Mouse (Mus musculus) cerebellum, adult 2 months (tissue): ENCODE measurements around the gene Ccdc146. TPM values are rescaled to one million over a fixed set of nuclear protein-coding genes. Genes with fewer than 3 reads are reported as not detected.
"Not testable (repeated sequence)": the region's sequence is repeated elsewhere in the genome, so short reads cannot be mapped to it uniquely, and the experiment has no call there.

Source experiments
- DNase-seq, 2 experiments: peaks; one replicate each; pipeline ENCODE4 v3.0.0; 2021
- H3K27ac ChIP-seq: fragments of 200-500 bp; 2 replicates; pipeline ENCODE4 v1.5.1; 2012; ENCODE audit warnings: low read length, control low read depth, inconsistent platforms; ENCODE audit not compliant: insufficient read depth
- H3K27me3 ChIP-seq: fragments of 200-500 bp; 2 replicates; pipeline ENCODE4 v1.6.1; 2012; ENCODE audit warnings: inconsistent platforms, mild to moderate bottlenecking, low read length, moderate library complexity; ENCODE audit not compliant: control insufficient read depth, insufficient read depth
- H3K4me1 ChIP-seq: fragments of 200-500 bp; 2 replicates; pipeline ENCODE4 v1.6.1; 2011; ENCODE audit warnings: low read length; ENCODE audit not compliant: control insufficient read depth, insufficient read depth
- H3K4me3 ChIP-seq: fragments of 200-500 bp; replicated peaks from 2 replicates; pipeline ENCODE3; 2011; ENCODE audit warnings: mild to moderate bottlenecking, low read depth, low read length, control low read depth; ENCODE audit not compliant: insufficient read depth
- CTCF ChIP-seq: fragments of 200-500 bp; IDR thresholded peaks from 2 replicates; pipeline ENCODE4 v1.5.1; 2011; ENCODE audit warnings: low read depth, mild to moderate bottlenecking, control low read depth, low read length, moderate library complexity, borderline replicate concordance; ENCODE audit not compliant: insufficient read depth
- POLR2A ChIP-seq: fragments of 200-500 bp; IDR thresholded peaks from 2 replicates; pipeline ENCODE4 v1.6.1; 2011; ENCODE audit warnings: low read length, control low read depth, borderline replicate concordance; ENCODE audit not compliant: insufficient read depth
- WGBS: fragments of 180-500 bp; shearing (Covaris S2); methylation state at CpG from one replicate; pipeline ENCODE4 v1.1.7; 2018; 5-methylcytosine and 5-hydroxymethylcytosine counted together
- polyA plus RNA-seq: library from polyadenylated mRNA; depleted of rRNA; stranded (reverse); fragments of >200 nt; gene quantifications from 2 replicates; pipeline ENCODE4 v1.2.3, GENCODE M21; 2012

The Ccdc146 gene
- polyA plus RNA-seq, 1 experiment, result 0.33 TPM

- TF ChIP-seq POLR2A (no peak), CTCF (no peak)
- WGBS, result 87% methylated on average over 7 of the region's 7 CpGs
- no peaks in the 10 kb centered on the region for H3K4me1 ChIP-seq
- no peak overlapping the region for H3K27ac ChIP-seq
- DNase-seq, result no peak
- H3K27me3 ChIP-seq, result no peaks in the 10 kb centered on the region
- no peak overlapping the region for H3K4me3 ChIP-seq
Observed at GRCm38 (mm10) chr5:21348366-21348765, 76.1 kb downstream of the Ccdc146 start.

- DNase-seq, H3K27ac ChIP-seq, H3K4me3 ChIP-seq, H3K27me3 ChIP-seq, H3K4me1 ChIP-seq: not testable (repeated sequence)
Observed at GRCm38 (mm10) chr5:21342265-21342664, 82.2 kb downstream of the Ccdc146 start.

GRCm38 (mm10) chr5:21332119-21332518 is 92.4 kb downstream of the Ccdc146 start:
- Histone ChIP-seq H3K4me1 (no peaks in the 10 kb centered on the region; the same call in 1 of the 2 replicates), H3K4me3 (no peak overlapping the region), H3K27ac (no peak overlapping the region), H3K27me3 (no peaks in the 10 kb centered on the region)
- TF ChIP-seq POLR2A (no peak), CTCF (no peak)
- 84% methylated on average over 1 of the region's 1 CpGs for WGBS
- DNase-seq, result no peak

DNA sequence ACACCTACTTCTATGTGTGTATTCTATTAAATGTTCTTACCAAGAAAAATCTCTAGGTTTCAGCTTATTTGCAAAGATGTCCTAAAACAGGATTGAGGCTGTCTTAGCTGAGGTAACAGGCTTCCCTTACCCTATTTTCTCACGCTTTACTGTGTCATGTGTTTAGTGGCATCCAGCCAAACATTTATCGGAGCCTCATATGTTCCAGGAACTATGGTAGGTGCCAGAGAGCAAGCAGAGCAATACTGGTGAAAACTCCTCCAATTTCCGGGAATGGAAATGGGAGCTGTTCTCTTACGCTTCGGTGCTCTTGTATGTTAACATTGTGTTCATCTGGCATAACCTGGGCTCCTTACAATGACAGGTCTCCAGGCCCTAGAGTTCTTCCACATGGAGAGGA is 92.8 kb downstream of the Ccdc146 start:
- no peak overlapping the region for H3K4me3 ChIP-seq
- H3K27ac ChIP-seq, result no peak overlapping the region
- TF ChIP-seq POLR2A (no peak), CTCF (no peak)
- H3K4me1 ChIP-seq, result no peaks in the 10 kb centered on the region; the same call in 1 of the 2 replicates
- H3K27me3 ChIP-seq, result no peaks in the 10 kb centered on the region
- WGBS, result 32% methylated on average over 5 of the region's 5 CpGs
- DNase-seq, result no peak

DNA sequence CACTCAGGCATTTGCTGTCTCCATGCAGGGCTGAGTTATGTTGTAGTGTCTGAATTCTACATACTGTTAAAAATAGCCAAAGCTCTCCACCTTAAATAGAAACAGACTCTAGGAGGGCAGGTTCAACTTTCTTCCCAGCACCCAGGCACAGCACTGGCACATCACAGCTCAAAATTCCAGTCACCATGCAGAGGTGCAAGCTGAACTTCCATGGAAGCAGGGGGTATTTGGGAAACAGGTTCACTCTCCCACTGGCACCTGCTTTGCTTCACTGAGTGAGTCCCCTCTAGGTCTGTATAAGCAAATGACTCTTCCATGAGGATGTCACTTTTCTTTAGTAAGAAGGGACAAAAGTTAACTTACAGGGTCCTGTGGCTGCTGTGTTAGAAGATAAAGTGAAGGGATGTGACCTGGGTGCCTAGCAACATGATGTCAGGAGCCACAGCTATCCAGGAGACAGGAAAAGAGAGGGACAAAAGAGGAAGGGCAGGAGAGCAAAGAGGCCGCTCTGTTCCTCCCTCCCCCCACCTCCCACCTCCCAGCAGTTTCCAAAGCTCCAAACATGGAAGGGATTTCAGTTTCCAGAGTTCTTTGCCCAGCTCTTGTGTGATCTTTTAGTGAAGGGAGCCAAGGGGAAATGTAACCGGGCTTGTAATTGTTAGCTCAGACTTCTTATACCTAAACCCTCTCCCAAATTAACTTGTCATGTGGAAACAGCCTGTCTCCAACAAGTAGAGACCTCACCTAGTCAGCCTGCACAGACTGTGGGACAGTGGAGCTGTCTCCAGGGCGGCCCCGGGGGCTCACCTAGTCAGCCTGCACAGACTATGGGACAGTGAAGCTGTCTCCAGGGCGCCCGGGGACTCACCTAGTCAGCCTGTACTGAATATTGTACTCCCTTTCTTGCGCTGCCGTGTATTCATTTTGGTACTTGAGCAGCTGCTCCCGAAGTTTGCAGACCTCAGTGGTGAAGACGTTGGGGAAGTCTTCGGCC is 94.5 kb downstream of the Ccdc146 start:
- Histone ChIP-seq H3K4me1 (no peaks in the 10 kb centered on the region; the same call in 1 of the 2 replicates), H3K27ac (no peak overlapping the region), H3K4me3 (no peak overlapping the region), H3K27me3 (no peaks in the 10 kb centered on the region)
- 39% methylated on average over 11 of the region's 11 CpGs for WGBS
- no peak for TF ChIP-seq POLR2A
- no peak for TF ChIP-seq CTCF
- no peak for DNase-seq

DNA sequence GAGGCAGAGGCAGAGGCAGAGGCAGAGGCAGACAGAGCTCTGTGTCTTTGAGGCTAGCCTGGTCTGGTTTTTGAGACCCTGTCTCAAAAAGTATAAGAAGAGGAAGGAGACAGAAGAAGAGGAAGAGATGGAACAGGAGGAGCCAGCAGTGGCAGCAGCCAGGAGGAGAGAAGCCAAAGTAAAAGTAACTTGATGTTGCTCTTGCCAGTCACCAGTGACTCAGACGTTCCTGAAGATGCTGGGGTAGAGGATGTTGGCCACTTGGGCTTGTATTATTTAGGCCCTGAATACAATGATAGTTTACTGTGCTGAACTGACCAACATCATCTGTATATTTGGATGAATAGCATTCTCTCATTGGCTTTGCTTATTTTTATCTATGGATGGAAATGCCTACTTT is 95.9 kb downstream of the Ccdc146 start:
- no peak overlapping the region for H3K4me3 ChIP-seq
- H3K4me1 ChIP-seq, result no peaks in the 10 kb centered on the region; the same call in 1 of the 2 replicates
- TF ChIP-seq POLR2A, result no peak
- no peak for TF ChIP-seq CTCF
- 75% methylated on average over 1 of the region's 1 CpGs for WGBS
- no peaks in the 10 kb centered on the region for H3K27me3 ChIP-seq
- H3K27ac ChIP-seq, result no peak overlapping the region
- no peak for DNase-seq

DNA sequence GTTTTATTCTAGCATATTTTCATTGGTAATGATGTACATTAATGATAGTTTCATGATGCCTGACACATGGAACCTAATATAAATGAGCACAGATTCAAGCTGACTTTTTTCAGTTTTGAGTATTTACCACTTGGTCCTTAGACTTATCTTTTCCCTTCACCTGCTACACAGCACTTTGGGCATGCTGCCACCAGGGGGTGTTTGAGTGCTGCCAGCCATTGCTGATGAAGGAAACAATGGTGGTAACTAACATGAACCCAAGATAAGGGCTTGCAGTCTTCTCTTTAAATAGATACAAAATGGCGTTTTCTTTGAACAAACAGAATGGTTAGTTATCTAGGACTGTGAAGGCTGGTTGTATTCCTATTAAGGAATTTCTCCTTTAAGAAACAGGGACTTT is 98.0 kb downstream of the Ccdc146 start:
- no peak overlapping the region for H3K4me3 ChIP-seq
- WGBS, result 58% methylated on average over 1 of the region's 1 CpGs
- no peaks in the 10 kb centered on the region for H3K27me3 ChIP-seq
- TF ChIP-seq POLR2A, result no peak
- no peak for TF ChIP-seq CTCF
- no peak for DNase-seq
- no peak overlapping the region for H3K27ac ChIP-seq
- no peaks in the 10 kb centered on the region; the same call in 1 of the 2 replicates for H3K4me1 ChIP-seq

GRCm38 (mm10) chr5:21320138-21320537 is 104.3 kb downstream of the Ccdc146 start:
- no peak overlapping the region for H3K4me3 ChIP-seq
- 47% methylated on average over 2 of the region's 2 CpGs for WGBS
- H3K4me1 ChIP-seq, result no peaks in the 10 kb centered on the region
- DNase-seq, result no peak
- no peak for TF ChIP-seq POLR2A
- no peak for TF ChIP-seq CTCF
- H3K27ac ChIP-seq, result no peak overlapping the region
- no peaks in the 10 kb centered on the region for H3K27me3 ChIP-seq
